Mouse (Mus musculus): ENCODE data around the gene Usp22. TPM values are rescaled to one million over a fixed set of nuclear protein-coding genes. Genes with fewer than 3 reads are reported as not detected.
A peak's percentile ranks its signal among the peaks of the same experiment; 100 is the strongest.

Usp22 gene
- polyA plus RNA-seq, 1 experiment from 2014 or later = 355 TPM

GRCm38 (mm10) chr11:61110928-61111327, 63.9 kb downstream of the Usp22 start:
- 44% methylated on average over 1 of the region's 1 CpGs for WGBS
- Histone ChIP-seq H3K4me3 (no peak overlapping the region), H3K36me3 (no peaks in the 10 kb centered on the region), H3K9ac (no peak overlapping the region), H3K4me2 (no peak overlapping the region), H3K27ac (no peak overlapping the region), H3K27me3 (0 out of 2 replicates have a peak, but pooled peaks cover 1% of the 10 kb centered on the region), H3K4me1 (replicated peaks) (no peaks in the 10 kb centered on the region; the same call in 1 of the 2 replicates), H3K9me3 (no peaks in the 10 kb centered on the region)
- no peak for ATAC-seq (ENCODE audit: low FRiP score)

GRCm38 (mm10) chr11:61110113-61110512, 64.7 kb downstream of the Usp22 start:
- 0 out of 2 replicates have a peak, but pooled peaks cover 5% of the 10 kb centered on the region for H3K27me3 ChIP-seq
- no peak overlapping the region for H3K27ac ChIP-seq
- H3K4me1 ChIP-seq (replicated peaks) = no peaks in the 10 kb centered on the region; the same call in 1 of the 2 replicates
- H3K9me3 ChIP-seq = no peaks in the 10 kb centered on the region
- ATAC-seq (ENCODE audit: low FRiP score) = no peak
- no peak overlapping the region; the same call in 1 of the 2 replicates for H3K9ac ChIP-seq
- H3K36me3 ChIP-seq = no peaks in the 10 kb centered on the region
- no peak overlapping the region for H3K4me2 ChIP-seq
- 83% methylated on average over 10 of the region's 10 CpGs for WGBS
- no peak overlapping the region for H3K4me3 ChIP-seq

GRCm38 (mm10) chr11:61109707-61110106, 65.1 kb downstream of the Usp22 start:
- H3K4me3 ChIP-seq = no peak overlapping the region
- H3K27me3 ChIP-seq = 0 out of 2 replicates have a peak, but pooled peaks cover 9% of the 10 kb centered on the region
- H3K4me1 ChIP-seq (replicated peaks) = peaks cover 2% of the 10 kb centered on the region; the same call in 1 of the 2 replicates
- no peak overlapping the region for H3K4me2 ChIP-seq
- no peaks in the 10 kb centered on the region for H3K36me3 ChIP-seq
- H3K9me3 ChIP-seq = no peaks in the 10 kb centered on the region
- 90% methylated on average over 6 of the region's 6 CpGs for WGBS
- H3K27ac ChIP-seq = no peak overlapping the region
- ATAC-seq (ENCODE audit: low FRiP score) = no peak
- no peak overlapping the region for H3K9ac ChIP-seq

GRCm38 (mm10) chr11:61108911-61109361, 65.9 kb downstream of the Usp22 start:
- 0 out of 2 replicates have a peak, but pooled peaks cover 10% of the 10 kb centered on the region for H3K27me3 ChIP-seq
- no peaks in the 10 kb centered on the region for H3K9me3 ChIP-seq
- WGBS = 91% methylated on average over 12 of the region's 12 CpGs
- no peaks in the 10 kb centered on the region for H3K36me3 ChIP-seq
- H3K27ac ChIP-seq = no peak overlapping the region
- H3K9ac ChIP-seq = no peak overlapping the region
- H3K4me2 ChIP-seq = no peak overlapping the region
- no peak overlapping the region for H3K4me3 ChIP-seq
- peaks cover 9% of the 10 kb centered on the region; the same call in 1 of the 2 replicates for H3K4me1 ChIP-seq (replicated peaks)
- ATAC-seq (ENCODE audit: low FRiP score) = no peak

GRCm38 (mm10) chr11:61104241-61104901, 70.5 kb downstream of the Usp22 start:
- peaks cover 14% of the 10 kb centered on the region; the same call in 1 of the 2 replicates for H3K4me1 ChIP-seq (replicated peaks)

GRCm38 (mm10) chr11:61102397-61103339, 72.2 kb downstream of the Usp22 start:
- no peak overlapping the region for H3K4me2 ChIP-seq
- H3K27me3 ChIP-seq = peaks cover 14% of the 10 kb centered on the region; the same call in 1 of the 2 replicates
- 50% methylated on average over 13 of the region's 13 CpGs for WGBS
- peaks cover 14% of the 10 kb centered on the region; the same call in 1 of the 2 replicates for H3K4me1 ChIP-seq (replicated peaks)
- no peak overlapping the region for H3K27ac ChIP-seq
- H3K36me3 ChIP-seq = no peaks in the 10 kb centered on the region
- no peak overlapping the region for H3K9ac ChIP-seq
- no peak overlapping the region for H3K4me3 ChIP-seq
- ATAC-seq (ENCODE audit: low FRiP score) = no peak
- H3K9me3 ChIP-seq = no peaks in the 10 kb centered on the region

More at GRCm38 (mm10) chr11:61104241-61104901, 70.5 kb downstream of the Usp22 start:
- no peaks in the 10 kb centered on the region for H3K9me3 ChIP-seq
- H3K4me3 ChIP-seq = no peak overlapping the region
- H3K27me3 ChIP-seq = peaks cover 14% of the 10 kb centered on the region; the same call in 1 of the 2 replicates
- H3K36me3 ChIP-seq = no peaks in the 10 kb centered on the region
- no peak overlapping the region for H3K27ac ChIP-seq
- H3K9ac ChIP-seq = no peak overlapping the region
- 16% methylated on average over 20 of the region's 20 CpGs for WGBS
- H3K4me2 ChIP-seq = 0 out of 2 replicates have a peak overlapping the region, but pooled peaks have one; percentile 6
- peak; percentile 86; the same call in 1 of the 2 replicates for ATAC-seq (ENCODE audit: low FRiP score)

Other genes starting within 250 kb of the Usp22 start
- gene Map2k3, start 243.0 kb downstream of the Usp22 start, polyA plus RNA-seq (2015; fragmentation: Nextera tagmentation; extraction: Ambion mirVana) = 30.0 and 30.4 TPM in 2 replicates
- 3.5 and 3.8 TPM in 2 replicates for gene Kcnj12, start 152.5 kb downstream of the Usp22 start, polyA plus RNA-seq (2015; fragmentation: Nextera tagmentation; extraction: Ambion mirVana)
- gene Tnfrsf13b, start 48.3 kb downstream of the Usp22 start, polyA plus RNA-seq (2015; fragmentation: Nextera tagmentation; extraction: Ambion mirVana) = 1.1 and 1.3 TPM in 2 replicates
- gene Aldh3a1, start 32.5 kb upstream of the Usp22 start, polyA plus RNA-seq (2015; fragmentation: Nextera tagmentation; extraction: Ambion mirVana) = not detected in 2 replicates
- 26.9 and 27.0 TPM in 2 replicates for gene Aldh3a2, start 92.4 kb upstream of the Usp22 start, polyA plus RNA-seq (2015; fragmentation: Nextera tagmentation; extraction: Ambion mirVana)
- gene Slc47a2, start 167.8 kb upstream of the Usp22 start, polyA plus RNA-seq (2015; fragmentation: Nextera tagmentation; extraction: Ambion mirVana) = 0.09 TPM in 1 of 2 replicates, not detected in the other
- gene Slc47a1, start 203.3 kb upstream of the Usp22 start, polyA plus RNA-seq (2015; fragmentation: Nextera tagmentation; extraction: Ambion mirVana) = 0.06 and 0.14 TPM in 2 replicates

Data from hindbrain, embryonic 13.5 days (tissue).